Mouse (Mus musculus) testis, adult 2 months (tissue): ENCODE data around the gene Abcc2. TPM values are rescaled to one million over a fixed set of nuclear protein-coding genes. Genes with fewer than 3 reads are reported as not detected.

Experiments used
- H3K27ac ChIP-seq: fragments of 200-500 bp; 2 replicates; pipeline ENCODE4 v1.5.1; 2012; ENCODE audit warnings: low read depth, low read length; ENCODE audit not compliant: control insufficient read depth, insufficient read depth
- H3K27me3 ChIP-seq: fragments of 200-500 bp; 2 replicates; pipeline ENCODE4 v1.6.1; 2012; ENCODE audit warnings: mild to moderate bottlenecking, low read length, moderate library complexity; ENCODE audit not compliant: control insufficient read depth, insufficient read depth
- H3K36me3 ChIP-seq: fragments of 200-500 bp; 2 replicates; pipeline ENCODE4 v1.6.1; 2012; ENCODE audit warnings: mild to moderate bottlenecking, low read length; ENCODE audit not compliant: control insufficient read depth, insufficient read depth
- H3K4me1 ChIP-seq: fragments of 200-500 bp; 2 replicates; pipeline ENCODE4 v1.6.1; 2012; ENCODE audit warnings: low read length; ENCODE audit not compliant: control insufficient read depth, insufficient read depth
- H3K4me3 ChIP-seq: fragments of 200-500 bp; 2 replicates; pipeline ENCODE4 v1.5.1; 2012; ENCODE audit warnings: low read depth, mild to moderate bottlenecking, low read length, moderate library complexity, mixed read lengths; ENCODE audit not compliant: control insufficient read depth
- CTCF ChIP-seq: fragments of 200-500 bp; IDR thresholded peaks from 2 replicates; pipeline ENCODE4 v1.5.1; 2012; ENCODE audit warnings: low read depth, mild to moderate bottlenecking, inconsistent platforms, low read length, moderate library complexity; ENCODE audit not compliant: control insufficient read depth, insufficient read depth, insufficient replicate concordance
- POLR2A ChIP-seq: fragments of 200-500 bp; IDR thresholded peaks from 2 replicates; pipeline ENCODE4 v1.6.1; 2012; ENCODE audit warnings: low read depth, mild to moderate bottlenecking, inconsistent platforms, low read length, moderate library complexity; ENCODE audit not compliant: control insufficient read depth
- polyA plus RNA-seq: library from polyadenylated mRNA; depleted of rRNA; stranded (reverse); fragments of >200 nt; gene quantifications from 2 replicates; pipeline ENCODE4 v1.2.3, GENCODE M21; 2012

Abcc2 gene
- polyA plus RNA-seq, 1 experiment, result 0.33 TPM

- no peak; the same call in 1 of the 2 replicates for TF ChIP-seq POLR2A
- TF ChIP-seq CTCF, result peak; percentile 52; the same call in 1 of the 2 replicates
- Histone ChIP-seq H3K4me1 (no peaks in the 10 kb centered on the region; the same call in 1 of the 2 replicates), H3K36me3 (no peaks in the 10 kb centered on the region), H3K27me3 (no peaks in the 10 kb centered on the region), H3K4me3 (peak overlapping the region; percentile 99), H3K27ac (peak overlapping the region; percentile 97)
Observed at GRCm38 (mm10) chr19:43753226-43753835, 28.7 kb upstream of the Abcc2 start.

- no peaks in the 10 kb centered on the region for H3K36me3 ChIP-seq
- H3K4me3 ChIP-seq, result no peak overlapping the region
- H3K27ac ChIP-seq, result no peak overlapping the region
- no peaks in the 10 kb centered on the region; the same call in 1 of the 2 replicates for H3K4me1 ChIP-seq
- TF ChIP-seq POLR2A, result no peak
- no peaks in the 10 kb centered on the region for H3K27me3 ChIP-seq
Observed at GRCm38 (mm10) chr19:43754237-43754636, 27.8 kb upstream of the Abcc2 start.

GRCm38 (mm10) chr19:43754872-43755271 is 27.1 kb upstream of the Abcc2 start:
- TF ChIP-seq POLR2A (no peak), CTCF (no peak)
- Histone ChIP-seq H3K4me1 (no peaks in the 10 kb centered on the region; the same call in 1 of the 2 replicates), H3K27ac (no peak overlapping the region), H3K27me3 (no peaks in the 10 kb centered on the region), H3K36me3 (0 out of 2 replicates have a peak, but pooled peaks cover 1% of the 10 kb centered on the region), H3K4me3 (no peak overlapping the region)

DNA sequence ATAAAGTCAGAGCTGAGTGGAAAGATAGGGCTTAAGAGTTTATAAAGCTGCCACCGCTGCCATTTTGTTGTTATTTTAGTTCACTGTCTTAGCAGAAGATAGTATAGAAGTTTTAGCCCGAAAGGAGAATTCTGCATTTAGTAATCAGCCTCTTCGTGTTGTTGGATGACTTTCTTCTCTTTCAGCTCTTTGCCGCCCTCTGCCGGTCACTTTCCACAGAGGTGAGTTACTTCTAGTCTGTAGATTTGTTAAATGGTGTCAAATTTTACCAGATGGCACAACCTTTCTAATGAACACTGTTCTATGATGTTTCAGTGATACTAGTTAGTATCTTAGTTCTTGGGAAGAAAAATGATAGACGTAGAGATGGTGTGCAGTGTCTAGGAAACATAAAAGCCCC is 21.5 kb upstream of the Abcc2 start:
- Histone ChIP-seq H3K36me3 (0 out of 2 replicates have a peak, but pooled peaks cover 1% of the 10 kb centered on the region), H3K4me3 (no peak overlapping the region), H3K4me1 (no peaks in the 10 kb centered on the region), H3K27ac (no peak overlapping the region), H3K27me3 (no peaks in the 10 kb centered on the region)
- TF ChIP-seq CTCF, result no peak
- TF ChIP-seq POLR2A, result no peak

- Histone ChIP-seq H3K36me3 (peaks cover 1% of the 10 kb centered on the region; the same call in 1 of the 2 replicates), H3K27ac (no peak overlapping the region), H3K4me3 (no peak overlapping the region), H3K4me1 (no peaks in the 10 kb centered on the region), H3K27me3 (no peaks in the 10 kb centered on the region)
- TF ChIP-seq POLR2A, result no peak
- no peak for TF ChIP-seq CTCF
Observed at GRCm38 (mm10) chr19:43761543-43762256, 20.3 kb upstream of the Abcc2 start.

DNA sequence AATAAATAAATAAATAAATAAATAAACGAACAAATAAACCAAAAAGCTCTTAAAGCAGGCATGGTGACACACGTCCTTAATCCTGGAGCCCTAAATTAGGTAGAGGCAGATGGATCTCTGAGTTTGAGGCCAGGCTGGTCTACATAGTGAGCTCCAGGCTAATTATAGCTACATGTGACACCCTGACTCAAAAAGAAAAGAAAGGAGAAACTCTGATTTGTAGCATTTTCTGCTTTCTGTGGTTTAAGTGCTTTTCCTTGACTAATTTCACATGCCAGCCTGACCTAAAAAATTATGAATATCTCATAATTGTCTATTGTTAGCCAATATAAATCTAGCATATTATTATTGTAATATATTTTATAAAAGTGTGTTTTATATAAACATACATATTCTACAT is 19.6 kb upstream of the Abcc2 start:
- TF ChIP-seq CTCF (no peak), POLR2A (no peak)
- no peak overlapping the region for H3K27ac ChIP-seq
- H3K27me3 ChIP-seq, result no peaks in the 10 kb centered on the region
- no peak overlapping the region for H3K4me3 ChIP-seq
- H3K4me1 ChIP-seq, result no peaks in the 10 kb centered on the region
- H3K36me3 ChIP-seq, result peaks cover 1% of the 10 kb centered on the region; the same call in 1 of the 2 replicates

- Histone ChIP-seq H3K4me1 (no peaks in the 10 kb centered on the region), H3K27ac (no peak overlapping the region), H3K27me3 (no peaks in the 10 kb centered on the region), H3K4me3 (no peak overlapping the region), H3K36me3 (no peaks in the 10 kb centered on the region; the same call in 1 of the 2 replicates)
- TF ChIP-seq POLR2A (no peak), CTCF (no peak)
Observed at GRCm38 (mm10) chr19:43766451-43766850, 15.5 kb upstream of the Abcc2 start.
